Mouse (Mus musculus) kidney, postnatal 36 days (tissue): ENCODE measurements around the gene Arhgdia.

Experiments
- DNase-seq, 2 experiments: peaks; one replicate each; pipeline ENCODE4 v3.0.0; 2021 to 2022; ENCODE audit warnings: mixed read lengths in 2 of 2

The Arhgdia gene

DNA sequence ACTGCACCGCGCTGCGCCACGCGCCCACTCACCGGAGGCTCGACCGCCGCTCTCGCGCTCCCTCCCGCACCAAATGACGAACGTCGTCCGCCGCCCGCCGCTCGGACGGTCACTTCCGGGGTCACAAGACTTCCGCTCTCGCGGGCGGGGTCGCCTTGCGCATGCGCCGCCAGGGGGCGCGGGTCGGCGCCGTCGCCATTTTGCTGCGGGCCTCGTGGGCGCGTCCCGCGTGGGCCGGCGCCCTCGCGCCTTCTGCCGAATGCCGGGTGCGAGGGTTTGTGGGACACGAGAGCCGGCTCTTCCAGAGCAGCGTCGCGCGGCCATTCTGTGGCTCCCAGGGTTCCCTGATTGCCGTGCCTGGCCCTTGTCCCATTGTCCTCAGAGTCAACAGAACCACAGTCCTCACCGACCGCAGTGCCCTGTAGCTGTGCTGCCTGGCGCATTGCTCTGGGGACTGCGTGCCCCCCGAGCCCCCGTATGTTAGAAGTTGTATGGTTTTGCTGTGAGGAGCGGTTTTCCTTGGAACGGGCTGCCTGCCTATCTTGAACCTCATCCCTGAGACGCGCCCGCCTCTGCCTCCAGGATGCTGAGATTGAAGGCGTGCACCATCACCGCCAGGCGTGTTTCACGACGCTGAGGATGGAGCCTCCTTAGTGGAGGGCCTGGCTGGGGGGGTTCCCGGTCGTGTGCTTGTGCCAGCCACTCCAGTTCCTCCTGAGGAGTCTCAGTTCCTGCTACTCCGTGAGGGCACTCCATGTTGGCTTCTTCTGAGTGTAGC, at the start of gene Arhgdia:
Gene Arhgdia (minus strand): TSS at position 135 of the 778 bp plus-strand sequence.
- peak; percentile 86 to 93 for DNase-seq

DNA sequence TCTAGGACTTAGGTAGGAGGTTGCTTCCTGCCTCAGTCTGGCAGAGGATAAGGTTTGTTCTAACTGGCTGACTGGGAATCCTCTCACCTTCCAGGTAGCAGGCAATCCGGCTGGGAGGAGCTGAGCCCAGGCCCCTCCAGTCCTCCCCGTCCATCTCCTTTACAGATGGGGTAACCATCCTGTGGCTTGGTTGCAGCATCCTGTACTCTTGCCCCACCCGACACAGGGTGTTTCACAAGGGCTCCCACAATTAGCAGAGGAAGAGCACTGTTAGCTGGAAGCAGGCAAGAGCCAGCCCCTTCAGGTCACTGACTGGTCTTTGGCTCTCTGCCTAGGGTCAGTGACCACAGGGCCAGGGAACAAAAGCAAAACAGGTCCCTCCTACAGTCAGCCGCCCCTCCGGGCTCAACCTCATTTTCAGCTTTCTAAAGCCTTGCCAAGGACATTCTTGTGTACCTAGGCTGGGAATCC, 49.0 kb upstream of the Arhgdia start:
- DNase-seq = peak; percentile 88 to 91

DNA sequence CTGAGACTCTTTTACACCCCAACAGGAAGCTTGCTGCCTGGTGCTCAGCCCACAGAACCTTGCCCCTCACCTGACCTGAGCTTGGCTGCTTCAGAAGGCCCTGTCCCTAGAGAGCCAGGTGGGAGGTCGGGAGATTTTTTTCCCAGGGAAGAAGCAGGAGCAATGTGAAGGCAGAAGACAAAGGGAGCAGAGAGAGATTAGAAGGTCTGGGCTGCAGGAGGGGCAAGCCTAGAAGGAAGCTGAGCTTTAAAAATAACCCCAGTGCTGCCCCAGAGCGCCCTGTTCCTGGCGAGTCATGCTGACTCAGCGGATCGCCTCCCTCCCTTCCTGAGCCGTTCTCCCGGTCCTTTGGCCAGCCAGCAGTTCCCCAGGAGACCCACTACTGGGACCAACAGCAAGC, 48.5 kb upstream of the Arhgdia start:
- DNase-seq = peak; percentile 63 to 77

DNA sequence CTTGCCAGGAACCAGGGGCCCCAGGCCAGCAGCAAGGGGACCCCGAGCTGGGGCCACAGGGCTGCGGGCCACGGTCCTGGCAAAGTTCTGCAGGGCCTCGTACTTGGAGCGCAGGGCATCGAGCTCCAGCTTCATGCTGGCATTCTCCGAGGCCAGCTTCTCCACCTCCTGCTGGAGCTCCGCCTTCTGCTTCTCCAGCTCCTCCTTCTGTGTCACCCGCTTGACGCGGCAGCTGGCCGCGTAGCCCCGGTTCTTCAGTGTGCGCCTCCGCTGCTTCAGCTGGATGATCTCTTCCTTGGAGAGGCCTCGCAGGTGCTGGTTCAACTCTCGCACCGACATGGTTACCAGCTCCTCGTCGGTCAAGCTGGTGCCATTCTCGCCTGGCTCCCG, 47.9 kb upstream of the Arhgdia start:
- peak; percentile 75 to 79 for DNase-seq

DNA sequence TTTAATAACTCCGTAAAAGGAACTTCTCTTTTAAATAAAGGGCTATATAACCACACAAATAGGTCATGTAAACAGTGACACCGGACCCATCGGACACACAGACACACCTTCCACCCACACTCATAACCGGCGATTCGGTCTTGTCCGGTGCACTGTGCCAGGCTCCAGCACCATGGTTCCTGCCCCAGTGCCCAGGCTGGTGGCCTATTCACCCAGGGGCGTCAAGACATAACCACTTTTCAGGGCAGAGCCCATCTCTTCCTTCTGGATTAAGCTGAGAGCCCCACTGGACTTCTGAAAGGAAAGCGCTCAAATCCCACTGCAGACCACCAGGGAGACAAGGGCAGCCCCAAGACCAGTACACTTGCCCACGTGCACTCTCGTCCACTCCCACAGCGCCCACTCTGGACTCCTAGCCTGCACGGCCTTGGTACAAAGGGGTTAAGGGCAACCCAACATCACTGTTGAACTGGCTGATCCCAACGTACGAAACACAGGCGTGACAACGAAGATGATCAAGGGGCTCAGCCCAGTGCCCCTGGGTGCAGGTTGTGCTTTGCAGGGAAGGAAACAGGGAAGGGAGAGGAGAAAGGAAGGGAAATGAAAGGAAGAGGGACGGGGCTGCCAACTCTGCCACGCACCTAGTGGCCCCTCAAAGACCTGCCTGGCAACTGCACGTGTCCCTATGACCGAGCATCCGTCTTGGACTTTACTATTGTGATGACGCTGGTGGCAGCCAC, 47.3 kb upstream of the Arhgdia start:
- DNase-seq = no peak

DNA sequence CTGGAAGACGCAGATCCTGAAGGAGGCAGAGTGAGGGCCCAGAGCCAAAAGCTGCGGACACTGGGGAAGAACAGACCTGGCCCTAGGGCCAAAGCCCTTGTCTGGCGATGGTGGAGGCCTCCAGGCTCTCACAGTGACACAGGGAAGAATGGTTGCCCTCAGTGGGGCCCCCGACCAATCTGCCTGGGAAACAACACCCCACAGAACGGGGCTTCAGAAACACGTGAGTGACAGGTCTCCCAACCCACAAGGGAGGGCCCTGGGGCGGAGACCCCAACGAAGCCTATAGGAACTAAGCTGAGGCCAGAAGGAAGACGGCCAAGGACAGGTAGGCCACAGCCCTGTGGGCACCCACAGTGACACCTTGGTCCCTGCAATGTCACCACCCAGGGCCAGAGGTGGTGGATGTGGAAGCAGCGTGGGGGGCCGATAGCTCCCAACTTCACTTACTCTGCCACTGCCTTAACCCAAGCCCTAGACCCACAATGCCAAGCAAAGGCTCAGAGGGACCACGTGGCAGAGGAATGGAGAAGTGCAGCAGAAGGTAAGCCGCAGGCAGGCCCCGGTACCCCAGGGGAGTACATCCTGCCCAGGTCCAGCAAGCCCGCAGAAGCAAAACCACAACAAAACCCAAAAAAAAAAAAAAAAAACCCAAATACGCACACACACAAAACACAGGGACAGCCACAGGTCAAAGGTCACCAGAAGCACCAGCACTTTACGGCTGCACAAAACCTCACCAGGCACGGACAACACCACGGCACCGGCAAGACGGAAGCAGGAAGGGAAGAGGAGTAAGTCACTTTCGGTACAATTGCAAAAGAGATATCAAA, 46.3 kb upstream of the Arhgdia start:
- DNase-seq = peak; percentile 52 to 61

DNA sequence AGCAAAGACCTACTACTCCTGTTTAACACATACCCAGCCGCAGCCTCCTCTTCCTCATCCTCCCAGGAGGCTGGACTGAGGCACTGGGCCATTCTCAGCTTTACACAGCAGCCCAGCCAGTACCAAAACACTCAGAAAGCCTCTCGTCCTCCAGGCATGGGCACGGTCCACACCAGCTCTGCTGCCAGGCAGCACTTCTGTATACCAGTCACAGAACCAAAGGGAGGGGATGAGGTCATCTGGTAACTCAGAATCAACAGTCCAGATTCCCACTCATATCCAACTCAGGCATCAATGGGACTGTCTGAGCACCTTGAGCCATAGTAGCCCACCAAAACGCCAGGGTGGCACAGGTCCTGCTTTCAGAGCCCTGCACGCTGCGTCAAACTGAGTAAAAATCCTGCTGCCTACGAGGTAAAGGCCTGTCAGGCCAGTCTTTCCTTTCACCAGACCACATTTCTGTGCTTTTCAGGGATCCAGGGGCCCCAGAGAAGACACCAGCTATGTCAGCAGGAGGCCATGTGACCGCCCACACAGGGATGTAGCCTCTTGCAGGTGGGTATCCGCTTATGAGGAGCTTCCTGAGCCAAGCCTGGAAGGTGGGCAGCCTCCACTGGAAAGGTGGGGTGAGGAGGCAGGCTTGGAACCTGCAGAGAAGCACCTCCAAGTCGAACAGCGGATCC, 45.5 kb upstream of the Arhgdia start:
- no peak for DNase-seq

DNA sequence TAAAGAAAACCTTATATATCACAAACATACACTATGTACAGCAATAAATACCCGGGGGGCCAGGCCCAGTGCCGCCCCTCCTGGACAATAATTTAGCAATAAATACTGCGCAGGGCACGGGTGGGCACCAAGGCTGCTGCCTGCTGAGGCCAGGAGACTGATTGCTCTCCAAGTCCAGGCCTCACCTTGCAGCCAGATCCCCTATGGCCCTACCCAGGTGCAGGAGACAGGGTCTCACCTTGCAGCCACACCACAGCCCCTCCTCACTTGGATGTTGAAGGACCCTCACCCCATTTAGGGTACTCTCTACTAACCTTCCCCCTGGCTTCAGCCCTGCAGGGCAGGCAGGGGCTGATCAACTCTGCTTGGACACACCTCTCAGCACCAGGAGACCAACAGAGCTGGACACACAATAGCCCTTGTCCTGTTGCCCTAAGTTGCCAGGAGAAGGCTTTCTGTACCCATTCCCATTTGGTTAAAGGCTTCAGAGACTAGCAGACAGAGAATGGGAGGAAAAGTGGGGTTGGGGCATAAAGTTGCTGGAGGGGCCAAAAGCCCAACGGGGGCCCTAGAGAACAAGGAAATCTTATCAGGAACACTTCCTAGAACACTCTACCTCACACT, 43.8 kb upstream of the Arhgdia start, which contains the start of gene Sirt7:
Gene Sirt7 (minus strand): TSS at position 89 of the 624 bp plus-strand sequence.
- no peak for DNase-seq

DNA sequence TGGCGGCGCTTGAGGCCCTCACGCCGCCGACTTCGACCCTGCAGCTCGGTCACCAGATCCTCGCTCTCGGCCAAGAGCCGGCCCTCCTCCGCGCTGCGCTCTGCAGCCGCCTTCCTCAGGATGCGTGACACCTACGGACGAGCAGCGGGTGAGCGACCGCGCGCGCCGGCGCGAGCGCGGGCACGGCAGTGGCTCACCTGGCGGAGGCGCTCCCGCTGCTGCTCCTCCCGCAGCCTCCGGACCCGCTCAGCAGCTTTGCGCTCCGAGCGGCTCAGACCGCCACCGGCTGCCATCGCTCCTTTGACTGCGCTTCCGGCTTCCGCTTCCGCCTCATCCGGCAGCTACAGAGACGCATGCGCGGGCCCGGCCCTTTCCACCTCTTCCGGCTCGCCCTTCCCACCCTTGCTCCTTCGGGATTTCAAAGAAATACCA, 43.3 kb upstream of the Arhgdia start:
- DNase-seq = peak; percentile 89 to 95

DNA sequence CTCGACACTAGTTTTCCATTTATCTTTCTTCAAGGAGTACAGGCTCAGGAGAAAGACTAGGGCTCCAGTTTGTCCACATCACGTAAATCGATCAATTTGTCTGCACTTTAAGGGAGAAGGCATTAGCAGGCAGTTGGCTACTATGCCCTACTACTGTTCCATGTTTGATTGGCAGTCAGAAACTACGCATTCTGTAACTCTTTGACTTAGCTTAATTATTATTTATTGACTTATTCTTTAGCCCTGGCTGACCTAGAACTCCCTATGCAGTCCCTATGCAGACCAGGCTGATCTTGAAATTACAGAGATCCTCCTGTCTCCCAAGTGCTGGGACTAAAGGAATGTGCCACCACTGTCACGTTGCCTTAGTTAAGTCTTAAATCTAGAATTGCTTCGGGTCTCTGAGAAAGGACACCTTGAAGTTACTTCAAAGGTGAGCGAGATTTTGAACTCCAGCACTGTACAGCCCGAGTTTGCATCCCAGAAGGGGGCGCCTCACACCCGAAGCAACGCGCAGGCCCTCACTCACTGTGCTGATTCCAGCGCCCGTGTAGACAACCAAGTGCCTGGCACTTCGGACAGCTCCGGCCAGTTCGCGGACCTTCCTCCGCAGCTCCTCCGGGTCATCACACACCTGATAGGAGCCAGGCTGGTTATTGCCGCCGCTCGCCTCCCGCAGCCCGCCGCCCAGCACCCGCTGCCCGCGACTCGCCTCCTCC, 42.7 kb upstream of the Arhgdia start:
- peak; percentile 81 to 89 for DNase-seq

DNA sequence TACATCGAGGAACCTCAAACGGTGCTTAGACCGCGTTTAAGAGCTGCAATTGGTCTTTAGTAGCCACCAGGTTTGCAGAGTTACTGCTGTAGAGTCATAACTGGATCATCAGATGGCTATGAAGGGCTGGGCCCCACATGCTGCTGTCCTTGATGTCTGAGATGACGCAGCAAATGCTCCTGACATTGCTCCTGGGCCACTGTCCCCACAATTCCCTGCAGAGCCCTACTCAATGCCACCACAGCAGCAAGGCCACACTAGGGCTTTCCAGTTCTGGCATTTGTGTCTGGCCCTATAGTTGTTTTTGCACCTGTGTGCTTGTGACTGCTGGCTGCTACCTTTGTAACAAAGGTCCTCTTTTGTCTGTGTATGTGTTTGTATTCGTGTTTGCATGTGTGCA, 41.4 kb upstream of the Arhgdia start:
- no peak for DNase-seq

DNA sequence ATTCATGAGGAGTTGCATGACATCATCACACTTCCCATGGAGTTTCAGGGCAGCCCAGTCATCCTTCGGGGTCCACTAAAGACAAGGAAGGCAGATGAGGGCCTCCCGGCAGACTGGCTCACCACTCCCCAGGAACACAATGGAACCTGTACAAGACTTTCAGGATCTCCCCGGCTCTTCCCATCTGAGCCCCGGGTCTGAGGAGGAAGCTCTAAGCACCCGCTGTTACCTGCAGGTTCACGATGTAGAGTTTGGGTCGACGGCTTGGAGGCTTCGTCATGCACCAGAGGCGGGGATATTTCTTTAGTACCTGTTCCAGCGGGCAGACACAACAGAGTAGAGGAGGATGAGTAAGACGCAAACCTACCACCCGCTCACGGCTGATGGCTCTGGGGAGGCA, 38.8 kb upstream of the Arhgdia start:
- no peak for DNase-seq

DNA sequence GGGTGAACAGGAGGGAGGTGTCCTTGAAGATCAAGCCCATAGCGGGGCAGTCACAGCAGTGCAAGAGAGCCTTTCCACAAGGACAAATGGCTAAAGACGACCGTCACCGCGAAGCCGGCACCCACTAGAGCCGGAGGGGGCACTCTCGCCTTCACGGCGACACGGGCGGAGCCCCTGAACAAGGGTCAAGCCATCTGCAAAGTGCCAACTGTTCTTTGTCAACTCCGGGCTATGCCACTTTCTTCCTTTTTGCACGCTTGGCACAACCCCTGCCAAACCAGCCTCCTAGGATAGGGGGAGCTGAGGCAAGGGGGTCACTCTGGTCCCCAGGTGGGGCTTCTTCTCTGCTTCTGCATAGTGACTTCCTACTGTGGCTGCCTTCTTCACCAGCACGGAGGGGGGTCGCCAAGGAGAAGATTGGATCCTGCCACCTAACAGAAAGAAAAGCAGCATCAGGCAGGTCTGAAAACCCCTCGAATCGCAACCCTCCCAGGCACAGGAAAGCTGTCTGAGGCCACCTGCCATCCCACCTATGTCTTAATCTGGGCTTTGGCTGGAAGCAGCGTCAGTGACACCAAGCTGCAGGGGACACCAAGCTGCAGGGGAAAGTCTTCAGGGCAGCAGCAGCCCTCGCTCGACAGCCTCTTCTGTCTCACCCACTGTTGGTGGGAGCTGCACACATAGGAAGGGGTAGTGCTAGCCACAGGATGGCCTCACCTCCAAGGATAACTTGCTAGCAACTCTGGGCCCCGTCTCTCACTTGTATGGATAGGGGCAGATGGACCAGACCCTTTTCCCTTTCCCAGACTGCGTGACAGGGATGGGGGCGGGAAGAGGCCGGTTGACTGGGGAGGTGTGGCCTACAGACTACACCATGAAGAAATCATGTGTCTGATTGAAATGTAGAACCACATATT, 37.5 kb upstream of the Arhgdia start:
- DNase-seq = no peak

DNA sequence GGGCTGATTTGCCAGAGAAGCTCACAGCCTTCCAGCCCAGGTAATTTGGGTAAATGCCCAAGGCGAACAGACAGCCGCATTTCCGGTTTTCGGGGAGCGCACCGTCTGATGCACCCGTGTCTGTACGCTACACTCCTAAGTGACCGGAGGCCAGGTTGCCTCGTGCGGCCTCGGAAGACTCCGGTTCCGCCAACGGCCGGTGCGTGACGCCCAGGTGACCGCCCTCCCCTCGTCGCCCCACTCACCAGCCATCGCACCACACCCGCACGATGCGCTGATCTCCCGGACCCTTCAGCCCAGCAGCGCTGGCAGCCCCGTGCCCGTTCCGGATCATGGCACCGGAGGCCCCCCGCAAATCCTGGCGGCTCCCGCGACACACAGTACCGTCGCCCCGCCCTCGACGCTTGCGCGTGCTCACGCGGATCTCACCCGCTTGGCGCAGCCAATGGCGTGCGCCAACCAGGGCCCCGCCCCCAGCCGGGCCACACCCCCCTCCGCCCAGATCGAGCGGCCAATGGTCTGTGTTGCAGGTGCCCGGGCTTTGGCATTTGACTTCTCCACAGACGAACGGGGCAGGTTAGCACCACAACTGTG, 36.2 kb upstream of the Arhgdia start, which contains the start of gene Pcyt2:
Gene Pcyt2 (minus strand): TSS at position 418 of the 594 bp plus-strand sequence.
- peak; percentile 95 to 98 for DNase-seq

DNA sequence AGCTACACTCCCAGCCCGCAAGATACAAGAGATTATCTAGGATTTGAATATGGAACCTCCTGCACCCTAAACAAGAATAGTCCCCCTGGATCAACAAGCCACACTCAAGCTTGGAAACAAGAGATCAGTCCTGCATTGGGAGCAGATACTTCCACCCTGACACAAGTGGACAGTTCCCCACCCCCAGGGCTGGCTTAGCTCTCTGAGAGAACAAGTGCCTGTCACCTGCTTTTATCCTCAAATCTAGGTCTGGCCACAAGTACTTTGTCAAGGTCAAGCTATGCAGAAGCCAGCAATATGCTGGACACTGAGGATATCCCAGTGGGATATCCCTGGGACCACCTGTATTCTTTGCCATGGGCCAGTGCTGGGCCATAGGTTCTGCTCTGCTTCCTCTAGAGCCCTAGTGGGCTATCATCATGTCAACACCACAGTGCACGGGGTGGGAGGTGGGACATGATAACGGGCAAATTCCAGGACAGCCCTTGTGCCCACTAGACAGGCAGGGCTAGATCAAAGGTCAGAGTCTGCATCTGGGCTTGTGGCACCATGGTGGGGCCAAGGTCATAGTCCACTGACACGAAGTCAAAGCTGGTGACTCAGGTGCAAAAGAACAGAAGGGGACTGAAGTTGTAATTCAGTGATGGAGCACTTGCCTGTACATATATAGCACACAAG, 35.3 kb upstream of the Arhgdia start:
- DNase-seq = peak; percentile 74 to 84

DNA sequence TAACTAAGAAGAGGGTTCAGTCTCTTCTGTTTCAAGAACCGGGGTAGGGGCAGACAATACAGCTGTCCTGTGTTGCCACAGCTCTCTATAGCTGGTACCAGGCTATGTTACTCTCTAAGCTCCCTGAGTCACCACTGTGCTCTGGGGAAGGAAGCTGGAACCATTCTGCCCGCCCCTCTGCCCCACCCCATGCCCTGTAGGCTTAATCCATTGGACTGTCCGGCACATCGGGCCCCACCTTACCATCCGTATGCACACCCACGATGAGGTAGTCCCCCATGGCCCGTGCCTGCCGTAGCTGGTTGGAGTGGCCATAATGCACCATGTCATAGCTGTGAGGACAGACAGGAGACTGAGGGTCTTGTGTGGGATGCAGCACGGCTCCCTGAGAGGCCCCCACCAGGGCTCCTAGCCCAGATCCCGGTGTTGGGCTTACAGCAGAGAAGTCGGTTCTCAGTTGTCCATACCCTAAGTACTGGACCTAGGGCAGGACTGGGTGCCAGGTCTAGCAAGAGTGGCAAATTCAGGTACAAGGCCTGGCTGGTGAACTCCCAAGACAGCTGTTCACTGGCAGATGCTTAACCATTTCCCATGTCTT, 34.3 kb upstream of the Arhgdia start:
- no peak for DNase-seq

DNA sequence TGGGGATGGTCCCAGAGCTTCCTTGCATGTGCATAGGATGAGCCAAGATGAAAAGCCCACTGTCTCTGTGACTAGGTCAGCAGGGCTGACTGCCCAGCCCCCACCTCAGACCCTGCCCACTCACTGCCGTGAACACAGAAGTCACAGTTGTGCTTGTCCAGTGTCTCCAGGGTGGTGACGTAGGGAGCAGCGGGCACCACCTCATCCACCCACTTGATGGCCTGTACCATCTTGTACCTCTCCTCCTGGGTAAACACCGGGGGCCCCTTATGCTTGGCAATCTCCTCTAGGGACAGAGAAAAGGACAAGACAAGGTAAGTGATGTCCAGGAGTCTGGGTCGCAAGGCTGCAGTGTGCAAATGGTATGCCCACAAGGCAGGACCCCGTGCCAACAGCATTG, 33.7 kb upstream of the Arhgdia start:
- DNase-seq = no peak

DNA sequence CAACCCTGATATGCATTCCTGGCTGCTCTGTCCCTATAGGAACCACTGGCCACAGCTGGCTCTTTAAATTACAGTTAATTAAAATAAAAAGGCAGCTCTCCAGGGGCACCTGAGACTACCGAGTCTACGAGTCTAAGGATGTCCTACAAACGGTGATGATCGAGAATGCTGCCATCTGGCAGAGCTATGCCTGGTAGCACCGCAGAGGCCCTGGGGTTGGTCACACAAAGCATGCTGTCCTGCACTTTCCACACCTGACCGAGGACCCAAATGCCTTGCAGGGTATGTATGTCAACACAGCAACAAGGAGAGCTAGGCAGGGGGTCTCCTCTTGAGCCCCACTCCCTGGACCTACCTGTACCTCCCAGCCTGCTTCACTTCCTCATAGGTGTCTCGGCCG, 32.6 kb upstream of the Arhgdia start:
- no peak for DNase-seq
